Mouse (Mus musculus) cortical plate, adult 2 months (tissue): ENCODE results near the gene Strn4.

Source experiments
- CTCF ChIP-seq: fragments of 200-500 bp; IDR thresholded peaks from 2 replicates; pipeline ENCODE4 v1.5.1; 2011; ENCODE audit warnings: mild to moderate bottlenecking, control low read depth, low read length; ENCODE audit not compliant: insufficient read depth; ENCODE audit errors: extremely low read depth
- POLR2A ChIP-seq: fragments of 200-500 bp; IDR thresholded peaks from 2 replicates; pipeline ENCODE4 v1.6.1; 2011; ENCODE audit warnings: mild to moderate bottlenecking, low read length, control low read depth; ENCODE audit not compliant: insufficient read depth; ENCODE audit errors: extremely low read depth

GRCm38 (mm10) chr7:16876608-16877007 lies 60.9 kb downstream of the Strn4 start:
- no peak for TF ChIP-seq POLR2A
- TF ChIP-seq CTCF: no peak
